Mouse (Mus musculus) left cerebral cortex, adult 9 months (tissue): Measurements from ENCODE around the gene Ociad2.

Experiments
- DNase-seq, 2 experiments: peaks; one replicate each; pipeline ENCODE4 v3.0.0; 2022; ENCODE audit warnings: low spot score in 2 of 2

Ociad2 gene

DNA sequence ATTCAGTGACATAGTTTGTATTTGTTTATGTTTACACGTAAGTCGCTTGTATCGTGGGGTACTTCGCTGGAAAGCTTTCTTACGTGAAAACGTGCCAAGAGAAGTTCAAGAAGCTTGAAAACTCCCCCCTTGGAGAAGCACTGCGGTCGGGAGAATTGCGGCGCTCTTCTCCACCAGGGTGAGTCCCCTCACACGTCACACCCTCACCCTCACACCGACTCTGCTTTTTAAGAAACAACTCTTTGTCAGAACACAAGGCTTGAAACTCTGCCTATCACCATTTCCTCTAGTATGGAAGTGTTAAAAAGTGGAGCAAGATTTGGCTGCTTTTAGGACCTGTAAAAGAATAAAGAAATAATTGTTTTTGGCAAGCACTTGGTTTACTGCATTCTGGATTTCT is 36.3 kb downstream of the Ociad2 start:
- no peak for DNase-seq

DNA sequence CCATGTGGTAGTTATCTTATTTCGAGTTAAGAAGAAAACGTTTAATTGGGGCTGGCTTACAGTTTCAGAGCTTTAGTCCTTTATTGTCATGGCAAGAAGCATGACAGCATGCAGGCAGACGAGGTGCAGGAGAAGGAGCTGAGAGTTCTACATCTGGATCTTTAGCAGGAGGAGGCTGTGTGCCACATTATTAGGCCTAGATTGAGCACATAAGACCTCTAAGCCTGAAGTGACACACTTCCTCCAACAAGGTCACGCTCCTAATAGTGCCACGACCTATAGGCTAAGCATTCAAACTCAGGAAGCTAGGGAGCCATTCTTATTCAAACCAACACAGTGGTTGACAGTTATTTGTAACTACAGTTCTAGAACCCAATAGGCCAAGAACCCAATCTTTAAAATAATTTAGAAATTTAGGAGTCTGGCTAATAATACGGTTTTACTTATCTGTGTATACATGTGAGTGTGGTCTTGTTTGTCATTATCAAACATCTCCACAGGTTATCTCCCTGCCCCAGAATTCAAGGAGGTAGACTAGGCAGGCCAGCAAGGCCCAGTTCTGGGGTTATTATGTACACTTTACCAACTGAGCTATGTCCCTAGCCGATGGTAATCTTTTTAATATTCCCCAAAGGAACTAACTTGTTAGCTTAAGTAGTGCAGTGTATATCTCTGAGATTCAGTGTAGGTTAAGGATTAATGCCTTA is 39.1 kb downstream of the Ociad2 start:
- no peak for DNase-seq

DNA sequence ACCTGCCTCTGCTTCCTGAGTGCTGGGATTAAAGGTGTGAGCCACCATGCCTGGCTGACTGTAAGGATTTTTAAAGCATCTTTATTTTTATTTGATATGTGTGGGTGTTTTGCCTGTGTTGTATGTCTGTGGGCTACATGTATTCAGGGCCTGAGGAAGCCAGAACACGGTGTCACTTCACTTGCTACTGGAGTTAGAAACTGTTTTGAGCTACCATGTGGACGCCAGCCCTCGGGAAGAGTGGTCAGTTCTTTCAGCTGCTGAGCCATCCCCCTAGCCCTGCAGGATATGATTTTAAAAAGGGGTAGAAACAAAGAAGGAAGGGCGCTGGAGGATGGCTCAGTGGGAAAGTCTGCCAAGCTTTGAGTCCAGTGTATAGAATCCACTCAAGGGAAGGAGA is 44.9 kb downstream of the Ociad2 start:
- no peak for DNase-seq

DNA sequence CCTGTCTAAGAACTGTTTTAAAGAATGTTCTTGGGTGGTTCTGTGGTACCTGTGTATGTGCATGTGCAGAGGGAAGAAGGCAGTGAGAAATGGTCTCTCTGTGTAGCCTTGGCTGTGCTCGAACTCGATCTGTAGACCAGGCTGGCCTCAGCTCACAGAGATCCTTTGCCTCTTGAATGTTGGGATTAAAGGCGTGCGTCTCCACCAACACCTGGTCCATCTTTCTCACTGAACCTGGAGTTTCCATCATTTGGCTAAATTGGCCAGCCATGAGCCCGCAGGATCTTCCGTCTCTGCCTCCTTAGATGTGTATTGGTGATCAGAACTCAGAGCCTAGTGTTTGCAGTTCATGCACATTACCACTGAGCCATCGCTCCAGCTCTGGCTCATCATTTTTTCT is 45.8 kb downstream of the Ociad2 start:
- DNase-seq, result no peak

DNA sequence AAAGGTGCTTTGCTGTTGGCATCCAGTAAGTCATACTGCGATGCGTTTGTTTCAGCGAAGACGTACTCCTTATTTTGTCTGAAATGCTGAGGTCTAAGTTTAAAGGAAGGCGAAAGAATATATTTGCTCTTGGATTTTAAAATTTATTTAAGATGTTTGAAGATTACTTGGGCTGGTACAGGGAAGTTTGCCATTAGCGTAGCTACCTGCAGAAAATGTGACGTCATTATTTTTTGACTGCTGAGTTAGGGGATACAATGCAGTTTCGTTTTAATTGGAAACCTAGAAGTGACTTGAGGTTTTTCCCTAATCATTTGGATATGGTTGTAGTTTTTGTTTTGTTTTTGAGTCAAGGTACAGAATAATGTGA is 47.4 kb downstream of the Ociad2 start:
- DNase-seq, result no peak

DNA sequence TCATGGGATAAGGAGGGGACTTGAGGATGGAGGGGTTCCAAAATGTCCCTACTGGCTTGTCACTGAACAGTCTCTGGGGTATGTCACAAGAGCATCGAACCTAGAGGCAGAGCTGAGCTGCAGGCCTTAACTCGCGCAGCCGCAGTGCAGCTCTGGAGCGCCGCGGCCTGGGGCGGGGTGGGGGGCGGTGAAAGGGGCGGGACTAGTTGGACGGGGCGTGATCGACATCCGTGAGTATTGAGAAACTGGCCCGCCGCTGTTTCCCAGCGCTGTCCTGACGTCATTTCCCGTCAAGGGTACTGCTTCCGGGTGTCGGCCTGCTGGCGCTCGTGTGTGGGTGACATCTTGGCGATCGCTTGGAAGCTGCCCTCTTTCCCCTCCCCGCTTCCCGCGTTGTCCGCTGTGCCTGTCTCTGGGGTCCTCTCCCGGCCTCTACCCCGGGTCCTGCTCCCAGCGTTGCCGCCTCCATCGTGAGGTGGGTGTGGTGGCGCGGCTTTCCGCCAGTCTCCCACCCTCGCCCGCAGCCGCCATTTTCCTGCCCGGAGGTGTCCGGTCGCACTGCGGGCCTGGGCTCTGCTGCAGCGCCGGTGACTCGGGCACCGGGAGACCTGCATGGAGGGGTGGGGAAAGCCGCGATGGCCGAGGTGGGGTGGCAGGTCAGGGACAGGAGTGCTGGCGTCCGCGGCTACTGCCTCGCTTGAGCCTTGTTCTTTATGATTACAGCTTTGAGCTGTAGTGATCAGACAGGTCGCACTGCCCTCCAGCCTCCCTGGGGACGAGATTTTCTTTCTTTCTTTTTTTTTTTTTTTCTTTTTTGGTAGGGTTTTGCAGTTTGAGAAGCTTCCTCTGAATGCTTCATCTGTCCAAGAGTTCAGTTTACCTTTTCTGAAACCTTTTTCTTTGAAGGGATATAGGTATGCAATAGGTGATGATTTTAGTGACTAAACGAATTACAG is 48.0 kb downstream of the Ociad2 start, which contains the start of gene Ociad1:
TSS of gene Ociad1 (plus strand) at position 283 of the 956 bp plus-strand sequence.
- DNase-seq, result peak; percentile 90 to 96

DNA sequence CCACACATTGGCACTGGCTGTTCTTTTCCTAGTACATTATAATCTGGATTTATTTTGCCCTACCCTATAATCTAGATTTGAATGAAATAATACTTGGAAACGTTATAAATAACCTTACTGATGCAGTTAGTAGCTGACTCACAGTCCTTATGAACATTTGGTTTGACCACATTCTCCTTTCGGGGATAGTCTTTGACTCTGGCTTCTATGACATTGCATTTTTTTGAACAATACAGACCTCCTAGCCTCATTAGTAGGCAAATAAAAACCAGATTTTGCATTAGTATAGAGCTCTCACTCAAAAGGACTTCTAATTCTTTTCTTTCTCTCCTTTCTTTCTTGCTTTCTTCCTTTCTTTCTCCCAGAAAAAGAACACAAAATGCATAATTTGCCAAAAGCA is 50.9 kb downstream of the Ociad2 start:
- no peak for DNase-seq

DNA sequence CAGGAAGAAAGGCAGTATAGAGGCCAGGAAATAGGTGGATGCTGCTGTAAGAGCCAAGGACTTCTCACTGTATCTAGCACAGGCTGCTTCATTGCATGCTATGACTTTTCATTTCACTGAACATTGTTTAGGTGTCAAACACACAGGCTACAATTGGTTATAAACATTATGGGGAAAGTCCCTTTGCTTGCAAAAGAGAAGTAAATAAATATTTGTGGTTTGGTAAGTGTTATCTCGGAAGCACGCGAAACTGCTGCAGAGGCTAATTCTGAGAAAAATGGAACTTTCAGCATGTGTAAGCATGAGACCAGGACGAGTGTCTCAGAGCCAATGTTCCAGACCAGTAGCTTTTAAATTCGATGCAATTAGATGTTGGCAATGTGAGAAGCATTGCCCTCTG is 54.2 kb downstream of the Ociad2 start:
- no peak for DNase-seq

DNA sequence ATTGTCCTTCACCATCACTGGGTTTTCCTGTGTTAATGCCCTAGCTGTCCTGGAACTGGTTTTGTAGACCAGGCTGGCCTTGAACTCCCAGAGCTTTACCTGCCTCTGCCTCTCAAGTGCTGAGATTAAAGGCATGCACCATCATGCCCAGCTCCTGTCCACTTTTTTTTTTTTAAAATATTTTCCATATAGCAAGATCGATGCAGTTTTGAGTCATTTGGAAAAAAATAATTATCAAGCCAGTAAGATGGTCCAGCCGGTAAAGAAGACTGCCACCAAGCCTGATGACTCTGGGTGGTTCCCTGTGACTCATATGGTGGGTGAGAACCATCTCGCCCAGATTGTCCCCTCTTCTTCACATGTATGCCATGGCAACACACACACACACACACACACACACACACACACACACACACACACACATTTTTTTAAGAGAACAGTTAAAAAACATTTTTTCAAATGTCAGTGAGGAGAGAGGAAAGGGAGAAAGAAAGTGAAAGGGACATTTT is 55.3 kb downstream of the Ociad2 start:
- DNase-seq, result no peak

DNA sequence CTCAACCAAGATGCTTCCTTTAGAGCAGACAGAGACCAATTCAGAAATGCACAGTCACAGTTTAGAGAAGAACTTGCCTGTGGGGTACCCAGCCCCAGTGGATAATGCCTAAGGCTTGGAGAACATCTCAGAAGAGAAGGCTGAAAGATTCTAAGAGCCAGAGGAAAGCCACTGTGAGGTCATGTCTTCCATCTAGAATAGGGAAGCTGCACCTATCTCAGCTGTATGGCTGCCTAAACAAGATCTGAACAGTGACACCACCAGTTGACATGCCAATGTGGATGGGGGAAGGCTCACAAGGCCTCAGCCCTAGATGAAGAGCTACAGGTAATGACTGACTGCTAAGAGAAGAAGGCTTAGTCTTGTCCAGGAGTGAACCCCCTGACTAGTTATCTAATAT is 56.8 kb downstream of the Ociad2 start:
- no peak for DNase-seq

DNA sequence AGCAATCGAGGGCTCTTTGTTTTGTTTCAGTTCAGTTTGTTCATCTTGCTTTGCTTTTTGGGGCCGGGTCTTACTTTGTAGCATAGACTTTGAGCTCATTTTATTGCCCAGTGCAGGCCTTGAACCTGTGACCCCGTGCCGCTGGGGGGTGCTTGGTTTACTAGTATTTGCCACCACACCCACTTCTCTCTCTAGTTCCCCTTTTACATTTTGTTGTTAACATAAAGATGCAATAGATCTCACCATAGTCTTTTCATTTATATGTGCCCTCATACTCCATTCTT is 60.3 kb downstream of the Ociad2 start:
- DNase-seq, result no peak

DNA sequence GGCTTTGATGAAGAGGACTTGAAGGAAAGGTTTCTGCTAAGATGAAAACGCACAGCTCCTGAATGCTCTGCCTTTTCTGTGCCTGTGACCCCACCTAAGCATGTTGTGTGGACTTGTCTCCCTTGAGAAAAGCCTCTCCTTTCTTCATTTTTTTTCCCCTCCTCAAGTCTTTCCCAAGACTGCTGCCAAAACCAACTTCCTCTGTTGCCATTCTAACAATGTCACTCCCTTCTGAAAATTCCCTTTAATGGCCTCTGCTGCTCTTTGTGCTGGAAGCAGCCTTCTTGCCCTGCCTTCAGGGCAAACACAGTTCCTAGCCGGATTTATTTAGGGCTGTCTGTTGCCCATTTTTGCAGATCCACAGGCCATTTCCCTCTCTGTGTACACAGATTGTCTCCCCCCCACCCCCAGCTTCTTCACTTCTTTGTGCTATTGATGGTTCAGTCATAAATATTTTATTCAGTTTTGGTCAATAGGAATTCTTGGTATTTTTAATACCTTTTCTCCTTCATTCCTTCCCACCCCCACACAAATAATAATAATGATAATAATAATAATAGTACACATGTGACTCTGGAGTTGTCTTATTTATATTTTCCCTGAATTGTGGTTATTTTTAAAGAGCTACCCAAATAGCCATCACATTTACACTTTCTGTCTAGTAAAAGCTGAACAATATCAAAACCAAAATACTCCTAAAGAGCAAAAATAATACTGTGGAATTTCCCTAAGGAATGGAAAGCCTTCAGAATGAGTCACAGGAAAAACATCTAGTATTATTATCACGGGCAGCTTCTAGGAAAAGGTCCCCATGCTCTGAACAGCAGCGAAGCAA is 60.9 kb downstream of the Ociad2 start:
- no peak for DNase-seq

DNA sequence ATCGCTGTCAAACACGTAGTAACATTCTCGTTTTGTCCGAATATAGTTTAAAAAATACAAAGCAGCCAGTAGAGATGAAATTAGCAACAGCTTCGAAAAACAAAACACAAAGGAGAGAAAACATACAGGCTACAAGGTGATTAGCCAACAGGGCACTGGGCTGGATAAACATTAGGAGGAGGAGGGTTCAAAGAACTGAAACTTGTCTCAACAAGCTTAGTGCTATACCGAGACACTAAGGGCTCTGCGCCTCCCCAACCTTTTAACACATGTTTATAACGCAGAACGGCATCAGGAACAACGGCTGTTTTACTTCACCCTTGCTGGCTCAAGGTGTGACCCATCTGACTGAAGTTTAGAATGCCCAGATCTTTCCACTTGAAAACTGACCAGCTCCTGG is 61.6 kb downstream of the Ociad2 start:
- no peak for DNase-seq

DNA sequence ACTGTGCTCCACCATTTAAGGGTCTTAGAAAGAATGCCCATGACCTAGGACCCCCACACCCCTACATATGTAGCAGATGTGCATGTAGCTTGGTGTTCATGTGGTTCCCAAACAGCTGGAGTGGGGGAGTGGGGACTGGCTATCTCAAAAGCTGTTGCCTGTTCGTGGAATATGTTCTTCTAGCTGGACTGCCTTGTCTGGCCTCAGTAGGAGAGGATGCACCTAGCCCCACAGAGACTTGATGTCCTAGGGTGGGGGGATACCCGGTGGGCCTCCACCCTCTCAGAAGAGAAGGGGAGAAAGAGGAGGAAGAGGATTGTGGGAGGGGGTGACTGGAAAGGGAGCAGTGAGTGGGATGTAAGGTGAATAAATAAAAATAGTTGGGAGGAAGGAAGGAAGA is 65.9 kb downstream of the Ociad2 start:
- no peak for DNase-seq

DNA sequence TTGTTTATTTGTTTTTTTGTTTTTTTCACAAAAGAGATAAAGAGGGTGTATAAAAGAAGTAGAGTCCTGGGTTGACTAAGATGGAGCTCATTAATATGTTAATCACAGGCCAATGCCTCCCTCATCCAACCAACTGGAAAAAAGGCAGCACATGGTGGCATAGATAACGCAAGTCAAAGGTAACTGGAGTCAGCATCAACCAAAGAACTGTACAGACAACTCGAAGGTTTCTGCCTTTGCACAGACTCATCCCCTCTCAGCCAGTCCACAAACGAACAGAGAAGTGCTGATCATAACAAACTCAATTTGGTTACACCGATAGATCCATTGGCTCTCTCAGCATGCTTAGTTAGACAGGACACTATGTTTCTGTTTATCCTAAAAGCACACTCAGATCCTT is 67.7 kb downstream of the Ociad2 start:
- DNase-seq, result no peak
